Mouse (Mus musculus): Measurements from ENCODE around the gene Adora3. TPM values are rescaled to one million over a fixed set of nuclear protein-coding genes. Genes with fewer than 3 reads are reported as not detected.

Gene Adora3
- polyA plus RNA-seq, 1 experiment = 0.52 TPM

GRCm38 (mm10) chr3:105931095-105931494 lies 60.4 kb downstream of the Adora3 start:
- TF ChIP-seq CTCF (IDR thresholded peaks at IDR 0.05; ENCODE audit: borderline replicate concordance, insufficient read depth, low read depth, low read length) (no peak), POLR2A (IDR thresholded peaks at IDR 0.05; ENCODE audit: borderline replicate concordance, insufficient read depth, low read length) (no peak)
- WGBS = 93% methylated on average over 2 of the region's 2 CpGs

GRCm38 (mm10) chr3:105932240-105933071 lies 61.8 kb downstream of the Adora3 start, which contains the start of gene I830077J02Rik:
I830077J02Rik (minus strand) TSS chr3:105932664.
- Histone ChIP-seq H3K27ac (ENCODE audit: insufficient read depth, low read length) (no peak within 1 kb of the TSS), H3K27me3 (ENCODE audit: control insufficient read depth, insufficient read depth, low read length) (no peaks in the 10 kb centered on the region), H3K4me1 (ENCODE audit: control insufficient read depth, insufficient read depth, low read length) (no peaks in the 10 kb centered on the region), H3K4me3 (replicated peaks; ENCODE audit: insufficient read depth, low read depth, low read length) (no peak within 1 kb of the TSS)
- no peak for DNase-seq
- no peak for TF ChIP-seq POLR2A (IDR thresholded peaks at IDR 0.05; ENCODE audit: borderline replicate concordance, insufficient read depth, low read length)
- no peak for TF ChIP-seq CTCF (IDR thresholded peaks at IDR 0.05; ENCODE audit: borderline replicate concordance, insufficient read depth, low read depth, low read length)
- 81% methylated on average over 8 of the region's 8 CpGs for WGBS

More at GRCm38 (mm10) chr3:105931095-105931494, 60.4 kb downstream of the Adora3 start:
- no peaks in the 10 kb centered on the region for H3K4me1 ChIP-seq (ENCODE audit: control insufficient read depth, insufficient read depth, low read length)
- no peaks in the 10 kb centered on the region for H3K27me3 ChIP-seq (ENCODE audit: control insufficient read depth, insufficient read depth, low read length)
- no peak overlapping the region for H3K4me3 ChIP-seq (replicated peaks; ENCODE audit: insufficient read depth, low read depth, low read length)
- no peak for DNase-seq
- H3K27ac ChIP-seq (ENCODE audit: insufficient read depth, low read length) = no peak overlapping the region

- TF ChIP-seq POLR2A (IDR thresholded peaks at IDR 0.05; ENCODE audit: borderline replicate concordance, insufficient read depth, low read length) = no peak
- TF ChIP-seq CTCF (IDR thresholded peaks at IDR 0.05; ENCODE audit: borderline replicate concordance, insufficient read depth, low read depth, low read length) = no peak
- no peak overlapping the region for H3K27ac ChIP-seq (ENCODE audit: insufficient read depth, low read length)
- DNase-seq = no peak
- H3K4me3 ChIP-seq (replicated peaks; ENCODE audit: insufficient read depth, low read depth, low read length) = no peak overlapping the region
- no peaks in the 10 kb centered on the region for H3K27me3 ChIP-seq (ENCODE audit: control insufficient read depth, insufficient read depth, low read length)
- 85% methylated on average over 6 of the region's 6 CpGs for WGBS
- no peaks in the 10 kb centered on the region for H3K4me1 ChIP-seq (ENCODE audit: control insufficient read depth, insufficient read depth, low read length)
Measured at GRCm38 (mm10) chr3:105933926-105934325, 63.3 kb downstream of the Adora3 start.

GRCm38 (mm10) chr3:105935033-105935432 lies 64.4 kb downstream of the Adora3 start:
- TF ChIP-seq CTCF (IDR thresholded peaks at IDR 0.05; ENCODE audit: borderline replicate concordance, insufficient read depth, low read depth, low read length) (no peak), POLR2A (IDR thresholded peaks at IDR 0.05; ENCODE audit: borderline replicate concordance, insufficient read depth, low read length) (no peak)
- WGBS = 23% methylated on average over 5 of the region's 5 CpGs
- peak in 1 of 2 experiments; percentile 18 for DNase-seq
- Histone ChIP-seq H3K4me3 (replicated peaks; ENCODE audit: insufficient read depth, low read depth, low read length) (no peak overlapping the region), H3K4me1 (ENCODE audit: control insufficient read depth, insufficient read depth, low read length) (no peaks in the 10 kb centered on the region), H3K27me3 (ENCODE audit: control insufficient read depth, insufficient read depth, low read length) (no peaks in the 10 kb centered on the region), H3K27ac (ENCODE audit: insufficient read depth, low read length) (no peak overlapping the region)

GRCm38 (mm10) chr3:105936111-105936510 lies 65.5 kb downstream of the Adora3 start:
- WGBS = 91% methylated on average over 4 of the region's 4 CpGs
- Histone ChIP-seq H3K27me3 (ENCODE audit: control insufficient read depth, insufficient read depth, low read length) (no peaks in the 10 kb centered on the region), H3K4me3 (replicated peaks; ENCODE audit: insufficient read depth, low read depth, low read length) (no peak overlapping the region), H3K4me1 (ENCODE audit: control insufficient read depth, insufficient read depth, low read length) (no peaks in the 10 kb centered on the region), H3K27ac (ENCODE audit: insufficient read depth, low read length) (no peak overlapping the region)
- TF ChIP-seq CTCF (IDR thresholded peaks at IDR 0.05; ENCODE audit: borderline replicate concordance, insufficient read depth, low read depth, low read length) = no peak
- TF ChIP-seq POLR2A (IDR thresholded peaks at IDR 0.05; ENCODE audit: borderline replicate concordance, insufficient read depth, low read length) = no peak
- no peak for DNase-seq

GRCm38 (mm10) chr3:105951348-105951747 lies 80.7 kb downstream of the Adora3 start:
- Histone ChIP-seq H3K27ac (ENCODE audit: insufficient read depth, low read length) (no peak overlapping the region), H3K4me1 (ENCODE audit: control insufficient read depth, insufficient read depth, low read length) (no peaks in the 10 kb centered on the region), H3K27me3 (ENCODE audit: control insufficient read depth, insufficient read depth, low read length) (no peaks in the 10 kb centered on the region), H3K4me3 (replicated peaks; ENCODE audit: insufficient read depth, low read depth, low read length) (no peak overlapping the region)
- 85% methylated on average over 7 of the region's 7 CpGs for WGBS
- no peak for DNase-seq
- TF ChIP-seq POLR2A (IDR thresholded peaks at IDR 0.05; ENCODE audit: borderline replicate concordance, insufficient read depth, low read length) (no peak), CTCF (IDR thresholded peaks at IDR 0.05; ENCODE audit: borderline replicate concordance, insufficient read depth, low read depth, low read length) (no peak)

GRCm38 (mm10) chr3:105957235-105957634 lies 86.6 kb downstream of the Adora3 start:
- TF ChIP-seq CTCF (IDR thresholded peaks at IDR 0.05; ENCODE audit: borderline replicate concordance, insufficient read depth, low read depth, low read length) = no peak
- TF ChIP-seq POLR2A (IDR thresholded peaks at IDR 0.05; ENCODE audit: borderline replicate concordance, insufficient read depth, low read length) = no peak
- Histone ChIP-seq H3K4me1 (ENCODE audit: control insufficient read depth, insufficient read depth, low read length) (no peaks in the 10 kb centered on the region; the same call in 1 of the 2 replicates), H3K27ac (ENCODE audit: insufficient read depth, low read length) (no peak overlapping the region), H3K27me3 (ENCODE audit: control insufficient read depth, insufficient read depth, low read length) (no peaks in the 10 kb centered on the region), H3K4me3 (replicated peaks; ENCODE audit: insufficient read depth, low read depth, low read length) (peak overlapping the region; percentile 25)
- WGBS = 91% methylated on average over 1 of the region's 1 CpGs
- DNase-seq = no peak

- H3K4me1 ChIP-seq (ENCODE audit: control insufficient read depth, insufficient read depth, low read length) = no peaks in the 10 kb centered on the region; the same call in 1 of the 2 replicates
- no peak overlapping the region for H3K27ac ChIP-seq (ENCODE audit: insufficient read depth, low read length)
Measured at GRCm38 (mm10) chr3:105958204-105958603, 87.5 kb downstream of the Adora3 start.

More at GRCm38 (mm10) chr3:105958204-105958603, 87.5 kb downstream of the Adora3 start:
- no peak for TF ChIP-seq POLR2A (IDR thresholded peaks at IDR 0.05; ENCODE audit: borderline replicate concordance, insufficient read depth, low read length)
- no peak for TF ChIP-seq CTCF (IDR thresholded peaks at IDR 0.05; ENCODE audit: borderline replicate concordance, insufficient read depth, low read depth, low read length)
- Histone ChIP-seq H3K27me3 (ENCODE audit: control insufficient read depth, insufficient read depth, low read length) (no peaks in the 10 kb centered on the region), H3K4me3 (replicated peaks; ENCODE audit: insufficient read depth, low read depth, low read length) (peak overlapping the region; percentile 69)
- no peak for DNase-seq
- WGBS = 24% methylated on average over 5 of the region's 5 CpGs

Other genes starting within 250 kb of the Adora3 start
- gene Ddx20, start 183.3 kb upstream of the Adora3 start, polyA plus RNA-seq (2012; rRNA removed) = 12.6 and 13.8 TPM in 2 replicates
- 15.0 and 15.9 TPM in 2 replicates for gene Inka2, start 166.3 kb upstream of the Adora3 start, polyA plus RNA-seq (2012; rRNA removed)
- gene Rap1a, start 69.5 kb upstream of the Adora3 start, polyA plus RNA-seq (2012; rRNA removed) = 60.9 and 66.2 TPM in 2 replicates
- gene Tmigd3, start within 50 bp of the Adora3 start, polyA plus RNA-seq (2012; rRNA removed) = 0.52 TPM in 1 of 2 replicates, not detected in the other
- gene I830077J02Rik, start 61.8 kb downstream of the Adora3 start, polyA plus RNA-seq (2012; rRNA removed) = 0.40 and 0.72 TPM in 2 replicates
- gene Wdr77, start 88.5 kb downstream of the Adora3 start, polyA plus RNA-seq (2012; rRNA removed) = 56.5 and 56.9 TPM in 2 replicates
- 396 and 419 TPM in 2 replicates for gene Atp5f1, start 89.2 kb downstream of the Adora3 start, polyA plus RNA-seq (2012; rRNA removed)
- gene Ovgp1, start 102.9 kb downstream of the Adora3 start, polyA plus RNA-seq (2012; rRNA removed) = 15.8 and 17.3 TPM in 2 replicates
- gene Pifo, start 143.8 kb downstream of the Adora3 start, polyA plus RNA-seq (2012; rRNA removed) = 1.2 and 1.8 TPM in 2 replicates
- 7.2 and 10.0 TPM in 2 replicates for gene Chil5, start 162.0 kb downstream of the Adora3 start, polyA plus RNA-seq (2012; rRNA removed)
- gene Chia1, start 242.4 kb downstream of the Adora3 start, polyA plus RNA-seq (2012; rRNA removed) = 0.65 and 1.0 TPM in 2 replicates